Mouse (Mus musculus) pancreas, adult 10 weeks (tissue): ENCODE measurements around the gene Kyat1. TPM values are rescaled to one million over a fixed set of nuclear protein-coding genes. Genes with fewer than 3 reads are reported as not detected.

ENCODE experiments used
- polyA plus RNA-seq: library from polyadenylated mRNA; stranded (reverse); fragments of 350-450 nt; fragmentation: Illumina TruSeq; extraction: RNeasy Lipid Tissue Mini Kit (QIAGEN cat#74804); gene quantifications from one replicate; pipeline ENCODE4 v1.2.3, GENCODE M21; 2015; ENCODE audit warnings: low read depth, low replicate concordance; ENCODE audit not compliant: insufficient read depth

Gene Kyat1
- 12.2 TPM for polyA plus RNA-seq

DNA sequence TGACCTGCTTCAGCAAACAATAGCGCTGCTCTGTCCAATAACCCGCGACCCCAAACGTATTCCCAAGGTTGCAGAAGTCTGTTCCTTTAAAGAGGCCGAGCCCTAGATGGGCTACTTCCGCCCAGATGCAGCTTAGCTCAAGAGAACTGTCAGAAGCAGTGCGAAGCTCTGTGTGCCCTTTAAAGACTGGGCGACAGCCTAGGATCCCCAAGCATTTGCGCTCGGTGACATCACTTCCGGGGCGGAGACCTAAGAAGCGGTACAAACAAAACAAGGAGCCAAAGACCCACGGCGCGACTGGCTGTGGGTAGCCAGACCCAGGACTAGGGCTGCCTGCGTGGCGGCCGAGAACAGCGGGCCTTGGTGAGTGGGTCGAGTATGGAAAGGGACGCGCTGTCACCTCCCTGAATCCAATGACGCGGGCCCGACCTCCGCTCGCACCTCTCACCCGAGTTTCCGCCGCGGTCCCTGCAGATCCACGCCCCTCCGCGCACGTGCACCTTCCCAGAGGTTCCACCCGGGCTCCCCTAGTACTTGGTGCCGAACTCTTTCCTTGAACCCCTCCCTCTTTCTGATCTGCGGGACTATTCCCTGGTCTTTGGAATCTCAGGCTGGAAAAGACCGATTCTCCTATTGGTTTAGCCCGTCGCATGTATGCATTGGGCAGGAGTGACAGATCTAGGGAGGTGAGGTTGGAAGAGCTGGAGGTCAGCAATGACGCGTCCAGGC, at the start of gene Kyat1:
Gene Kyat1 (minus strand): TSS at position 219 of the 729 bp plus-strand sequence.

DNA sequence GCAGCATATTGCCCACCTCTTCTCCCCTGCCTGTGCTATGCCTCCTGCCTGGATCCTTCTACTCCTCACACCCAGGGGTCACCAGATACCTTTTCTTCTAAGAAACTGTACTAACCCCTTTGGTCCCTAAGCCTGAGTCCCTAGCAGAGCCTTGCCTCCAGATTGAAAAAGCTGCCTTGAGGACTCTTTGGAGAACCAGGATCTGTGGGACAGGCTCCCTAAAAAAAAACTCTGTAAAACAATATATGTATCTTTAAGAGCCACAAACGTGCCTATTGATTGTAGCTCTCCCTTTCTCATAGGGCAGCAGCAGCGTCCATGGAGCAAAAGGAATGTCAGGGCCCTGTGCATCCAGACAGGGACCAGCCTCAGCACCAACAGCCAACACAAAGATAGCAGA, 34.6 kb upstream of the Kyat1 start, which contains the start of gene Gm28035:
Gene Gm28035 (plus strand): TSS at position 301 of the 400 bp plus-strand sequence.

GRCm38 (mm10) chr2:30237199-30237880, 31.7 kb upstream of the Kyat1 start, which contains the start of gene Lrrc8a:
Gene Lrrc8a, plus strand, starts transcription at chr2:30237715.

DNA sequence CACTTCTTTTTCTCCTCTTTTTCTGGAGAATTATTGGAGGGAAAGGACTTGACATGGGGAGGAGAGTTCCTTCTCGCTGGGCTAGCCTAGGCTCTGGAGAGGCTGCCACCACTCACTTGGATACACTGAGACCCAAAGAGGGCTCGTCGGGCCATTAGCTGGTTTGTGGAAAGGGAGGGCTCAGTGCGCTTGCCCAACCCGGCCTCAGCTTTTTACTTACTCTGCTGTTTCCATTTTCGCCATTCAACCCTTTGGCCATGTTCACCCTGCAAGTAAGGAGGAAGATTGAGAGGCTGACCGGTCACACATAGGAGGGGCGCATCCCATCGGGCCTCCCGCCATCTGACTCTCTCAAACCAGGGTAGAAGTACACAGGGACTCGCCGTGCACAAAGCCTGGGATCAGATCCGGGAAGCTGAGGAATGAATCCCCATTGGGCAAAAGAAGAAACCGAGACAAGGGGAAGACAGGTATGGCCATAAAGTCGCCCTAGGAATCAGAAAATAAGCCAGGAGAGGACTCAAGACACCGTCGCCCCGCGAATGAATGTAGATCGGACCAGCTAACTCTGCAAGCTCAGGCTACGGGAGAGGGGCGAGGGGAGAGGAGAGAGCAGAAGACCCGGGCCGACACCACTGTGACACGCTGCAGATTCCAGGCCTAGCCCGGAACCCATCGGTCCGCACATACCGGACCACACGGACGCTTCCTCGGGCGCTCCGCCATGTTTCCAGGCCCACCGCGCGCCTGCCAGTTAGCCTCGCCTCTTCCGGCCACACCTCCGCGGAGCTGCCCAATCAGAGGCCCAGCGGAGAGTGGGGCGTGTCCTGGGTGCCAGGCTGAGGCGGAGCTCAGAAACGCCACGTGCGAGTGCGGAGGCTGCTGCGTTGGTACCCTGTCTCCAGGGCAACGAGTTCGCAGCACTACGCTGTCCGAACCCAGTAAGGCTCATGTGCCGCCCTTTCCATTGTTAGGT, 27.7 kb downstream of the Kyat1 start, which contains the start of gene Spout1:
Gene Spout1 (minus strand): TSS at position 760 of the 976 bp plus-strand sequence.

GRCm38 (mm10) chr2:30171371-30171996, 34.2 kb downstream of the Kyat1 start, which contains the start of gene Endog:
Gene Endog, plus strand, starts transcription at chr2:30171493.

Other genes with a start within 250 kb of the Kyat1 start
- gene Sptan1, start 240.3 kb downstream of the Kyat1 start, polyA plus RNA-seq: 85.5 TPM
- gene Wdr34, start 157.0 kb downstream of the Kyat1 start, polyA plus RNA-seq: 7.2 TPM
- 25.1 TPM for gene Set, start 148.5 kb downstream of the Kyat1 start, polyA plus RNA-seq
- gene Pkn3, start 128.2 kb downstream of the Kyat1 start, polyA plus RNA-seq: 7.9 TPM
- gene Zdhhc12, start 112.2 kb downstream of the Kyat1 start, polyA plus RNA-seq: 7.0 TPM
- gene Zer1, start 81.3 kb downstream of the Kyat1 start, polyA plus RNA-seq: 8.3 TPM
- 8.6 TPM for gene Tbc1d13, start 72.1 kb downstream of the Kyat1 start, polyA plus RNA-seq
- 8.6 TPM for gene Endog, start 34.4 kb downstream of the Kyat1 start, polyA plus RNA-seq
- 6.3 TPM for gene Spout1, start 27.4 kb downstream of the Kyat1 start, polyA plus RNA-seq
- gene Lrrc8a, start 31.9 kb upstream of the Kyat1 start, polyA plus RNA-seq: 7.2 TPM
- gene Gm28035, start 34.7 kb upstream of the Kyat1 start, polyA plus RNA-seq: 0.46 TPM
- gene Phyhd1, start 60.4 kb upstream of the Kyat1 start, polyA plus RNA-seq: 10.5 TPM
- not detected for gene Gm28038, start 75.2 kb upstream of the Kyat1 start, polyA plus RNA-seq
- gene Dolk, start 80.5 kb upstream of the Kyat1 start, polyA plus RNA-seq: 2.7 TPM
- 4.0 TPM for gene Nup188, start 80.5 kb upstream of the Kyat1 start, polyA plus RNA-seq
- gene Sh3glb2, start 153.5 kb upstream of the Kyat1 start, polyA plus RNA-seq: 71.9 TPM
- 3.9 TPM for gene Miga2, start 158.4 kb upstream of the Kyat1 start, polyA plus RNA-seq
- gene Dolpp1, start 186.4 kb upstream of the Kyat1 start, polyA plus RNA-seq: 4.6 TPM
- 12.1 TPM for gene Crat, start 210.0 kb upstream of the Kyat1 start, polyA plus RNA-seq
- 27.1 TPM for gene Ptpa, start 210.2 kb upstream of the Kyat1 start, polyA plus RNA-seq